Mouse (Mus musculus): ENCODE results near the gene Mamdc2.

Gene Mamdc2

DNA sequence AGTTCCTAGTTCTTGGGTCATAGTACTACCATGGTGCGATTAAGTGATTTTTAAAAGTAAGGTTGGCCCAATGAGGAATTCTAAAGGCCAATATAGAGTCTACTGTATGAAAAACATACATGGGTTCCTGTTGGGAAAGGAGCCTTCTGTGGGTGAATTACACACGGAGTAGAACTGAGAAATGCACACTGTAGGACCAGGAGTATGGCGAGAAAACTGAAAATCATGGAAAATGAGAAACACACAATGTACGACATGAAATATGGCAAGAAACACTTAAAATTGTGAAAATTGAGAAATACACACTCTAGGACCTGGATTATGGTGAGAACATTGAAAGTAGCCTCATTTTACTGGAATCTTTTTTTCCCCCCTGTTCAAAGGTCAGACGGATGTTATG is 91.0 kb downstream of the Mamdc2 start:
- DNase-seq (ENCODE audit: low read depth) = no peak

DNA sequence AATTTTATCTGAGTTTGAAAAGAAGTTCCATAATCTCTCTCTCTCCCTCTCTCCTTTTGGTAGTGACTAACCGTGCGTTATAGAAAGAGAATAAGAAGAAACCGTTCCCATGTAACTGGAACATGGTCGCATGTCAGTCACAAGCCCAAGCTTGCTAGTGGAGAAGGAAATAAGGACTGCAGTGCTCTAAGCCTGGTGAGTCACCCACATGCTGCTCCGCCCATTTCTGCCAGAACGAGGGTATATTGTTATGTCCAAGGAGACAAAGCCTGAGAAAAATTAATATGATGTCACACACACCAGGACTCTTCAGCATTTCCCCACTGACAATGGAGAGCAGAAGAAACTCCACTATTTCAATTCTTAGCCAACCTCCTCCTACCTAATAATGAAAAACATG is 93.5 kb downstream of the Mamdc2 start:
- DNase-seq (ENCODE audit: low read depth) = no peak

- no peak for DNase-seq (ENCODE audit: low read depth)
These were observed 94.3 kb downstream of the Mamdc2 start for GRCm38 (mm10) chr19:23353881-23354401.

GRCm38 (mm10) chr19:23353161-23353560 is 95.1 kb downstream of the Mamdc2 start:
- no peak for DNase-seq (ENCODE audit: low read depth)

GRCm38 (mm10) chr19:23351808-23352491 is 96.3 kb downstream of the Mamdc2 start:
- peak; percentile 66 for DNase-seq (ENCODE audit: low read depth)

DNA sequence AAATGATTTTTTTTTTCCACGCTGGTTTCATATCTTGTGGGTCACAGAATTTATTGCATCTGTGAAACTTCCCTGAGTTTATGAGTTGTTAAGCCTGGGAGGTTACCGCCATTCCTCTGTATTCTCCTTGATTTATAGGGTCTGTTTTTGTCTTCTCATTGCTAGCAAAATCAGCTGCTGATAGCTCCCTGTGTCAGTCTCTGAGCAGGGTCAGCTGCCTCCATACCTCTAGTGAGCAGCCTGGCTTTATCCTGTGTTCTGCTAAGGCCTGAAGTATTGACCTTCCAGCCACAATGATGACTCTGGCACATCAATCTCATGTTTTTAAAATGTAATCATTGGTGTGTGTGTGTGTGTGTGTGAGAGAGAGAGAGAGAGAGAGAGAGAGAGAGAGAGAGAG is 98.3 kb downstream of the Mamdc2 start:
- no peak for DNase-seq (ENCODE audit: low read depth)

- DNase-seq (ENCODE audit: low read depth) = no peak
These were observed 105.5 kb downstream of the Mamdc2 start for GRCm38 (mm10) chr19:23342782-23343181.

DNA sequence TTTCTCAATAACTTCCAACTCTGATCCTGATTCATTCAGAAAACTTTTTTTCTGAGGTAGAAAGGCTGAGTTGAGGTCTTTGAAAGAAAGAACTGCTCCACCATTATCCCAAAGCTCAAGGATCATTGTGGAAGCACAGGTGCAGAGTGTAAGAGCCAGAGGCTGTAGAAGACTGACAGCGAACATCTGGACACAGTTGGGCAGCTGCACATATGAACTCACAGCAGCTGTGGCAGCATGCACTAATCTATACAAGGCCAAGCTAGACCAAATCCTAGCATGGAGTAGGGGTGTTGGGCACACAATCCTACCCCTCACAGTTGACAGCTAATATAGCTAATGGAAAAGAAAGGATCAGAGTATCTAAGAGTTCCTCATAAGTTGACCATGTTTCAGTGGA is 115.4 kb downstream of the Mamdc2 start:
- no peak for DNase-seq (ENCODE audit: low read depth)

DNA sequence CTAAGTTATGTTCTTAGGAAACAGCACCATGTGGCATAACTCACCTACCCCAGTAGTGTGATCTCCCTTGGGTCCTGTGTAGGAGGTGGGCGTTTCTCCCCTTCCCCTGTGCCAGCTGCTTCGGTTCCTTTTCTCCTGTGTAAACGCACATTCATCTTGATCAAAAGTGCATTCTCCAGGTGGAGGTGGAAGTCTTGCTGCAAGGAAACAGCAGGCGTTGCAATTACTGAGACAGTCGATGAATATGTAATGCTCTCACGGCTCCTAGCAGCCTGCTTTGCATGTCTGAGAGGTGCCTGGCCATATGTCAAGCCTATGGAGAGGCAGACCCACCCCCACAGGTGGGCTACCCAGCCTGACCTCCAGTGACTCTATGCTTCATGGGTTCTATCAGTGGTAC is 117.4 kb downstream of the Mamdc2 start:
- DNase-seq (ENCODE audit: low read depth) = no peak

- DNase-seq (ENCODE audit: low read depth) = no peak
These were observed 118.9 kb downstream of the Mamdc2 start for GRCm38 (mm10) chr19:23329346-23329745.

GRCm38 (mm10) chr19:23327056-23327640 is 121.1 kb downstream of the Mamdc2 start:
- DNase-seq (ENCODE audit: low read depth) = peak; percentile 44

DNA sequence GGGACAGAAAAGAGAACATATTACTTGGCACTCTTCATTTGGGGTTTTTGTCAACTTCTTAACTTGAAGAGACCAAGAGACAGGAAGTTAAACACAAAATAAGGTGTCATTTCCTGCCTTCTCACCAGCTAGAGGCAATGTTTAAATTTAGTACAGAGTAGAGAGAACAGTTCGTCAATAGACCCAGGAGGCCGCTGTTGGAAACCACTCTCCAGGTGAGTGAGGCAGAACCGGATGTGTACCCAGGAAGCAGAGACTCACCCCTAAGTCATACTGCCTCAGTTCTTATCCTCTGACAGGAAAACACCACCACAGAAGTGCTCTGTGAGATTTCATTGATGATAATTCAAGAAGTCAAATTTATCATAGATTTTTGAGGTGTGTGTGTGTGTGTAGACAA is 125.1 kb downstream of the Mamdc2 start:
- no peak for DNase-seq (ENCODE audit: low read depth)

DNA sequence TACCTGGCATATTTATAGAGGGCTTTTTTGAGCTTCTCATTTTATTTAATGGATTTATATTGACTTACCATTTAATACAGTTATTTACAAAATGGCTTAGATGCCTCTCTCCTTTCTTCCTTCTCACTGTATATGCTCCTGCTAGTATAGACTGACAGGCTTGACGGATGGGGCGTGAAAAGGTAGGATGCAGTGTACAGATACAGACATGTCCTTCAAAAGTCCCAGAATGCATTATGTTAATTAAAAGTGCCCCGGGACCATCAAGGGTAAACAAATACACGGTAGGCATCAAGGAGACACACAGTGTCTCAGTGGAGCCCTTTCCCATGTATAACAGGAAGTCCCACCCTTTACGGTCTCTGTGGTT is 130.3 kb downstream of the Mamdc2 start:
- DNase-seq (ENCODE audit: low read depth) = no peak

DNA sequence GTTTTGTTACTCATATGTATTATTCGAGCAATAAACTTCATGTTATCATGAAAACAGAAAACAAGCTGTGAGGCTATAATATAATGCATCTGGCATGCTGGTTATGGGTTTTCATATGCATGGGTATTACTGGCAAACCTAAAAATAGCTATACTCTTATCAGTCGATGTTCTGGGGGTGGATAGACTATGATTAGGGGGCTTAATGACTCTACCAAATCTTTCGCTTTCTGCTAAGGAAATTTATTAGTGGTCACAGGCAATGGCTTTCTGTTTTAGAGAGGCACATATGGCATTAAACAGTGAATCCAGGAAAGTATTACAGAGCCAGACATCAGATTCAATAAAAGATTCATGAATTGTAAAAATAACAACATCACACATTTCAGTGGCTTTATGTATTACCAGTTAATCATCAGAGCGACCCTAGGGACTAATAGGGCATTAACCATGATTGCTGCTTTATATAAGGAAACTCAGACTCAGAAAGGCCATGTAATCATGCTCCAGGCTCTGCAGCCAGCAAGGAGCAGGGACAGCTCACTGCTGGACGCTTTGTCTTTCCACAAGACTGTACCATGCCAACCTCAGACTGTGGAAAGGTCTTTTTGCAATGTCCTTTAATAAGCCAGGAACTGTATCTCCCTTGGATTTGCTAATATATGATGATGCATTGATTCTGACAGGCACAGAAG is 130.8 kb downstream of the Mamdc2 start:
- no peak for DNase-seq (ENCODE audit: low read depth)

DNA sequence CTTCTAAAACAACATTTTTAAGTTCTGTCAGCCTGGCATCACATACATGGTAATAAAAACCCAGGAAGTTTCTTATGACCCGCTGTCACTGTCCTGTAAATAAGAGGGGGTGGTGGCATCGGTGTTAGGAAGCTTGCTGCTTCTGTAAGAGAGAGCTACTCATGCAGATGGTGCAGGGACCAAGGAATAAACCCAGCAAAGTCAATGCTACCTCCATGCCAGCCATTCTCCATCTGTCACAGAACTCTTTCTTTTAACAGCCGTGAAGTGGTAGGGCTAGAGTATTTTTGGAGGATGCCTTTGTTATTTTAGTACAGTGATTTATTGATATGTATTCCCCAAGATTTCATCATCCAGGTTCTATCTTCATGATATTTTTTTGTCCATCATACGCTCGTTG is 131.4 kb downstream of the Mamdc2 start:
- no peak for DNase-seq (ENCODE audit: low read depth)

DNA sequence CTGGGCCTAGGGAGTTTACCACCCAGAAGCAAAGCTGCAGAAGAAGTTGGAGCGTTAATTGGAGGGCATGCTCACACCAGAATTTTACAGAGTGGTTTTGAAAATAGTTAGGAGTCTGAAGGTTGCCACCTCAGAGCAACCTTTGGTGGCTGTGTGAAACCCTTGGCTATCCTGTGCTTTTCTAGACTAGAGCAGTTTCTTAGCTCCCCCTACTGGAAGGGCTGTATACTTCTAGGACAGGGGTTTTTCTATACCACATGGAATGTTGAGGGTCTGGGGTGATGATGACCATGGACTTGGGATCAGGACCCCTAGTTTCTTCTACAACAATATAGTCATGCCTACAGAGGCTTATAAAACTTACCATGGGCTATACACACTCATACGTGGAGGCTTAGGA is 138.3 kb downstream of the Mamdc2 start:
- no peak for DNase-seq (ENCODE audit: low read depth)

DNA sequence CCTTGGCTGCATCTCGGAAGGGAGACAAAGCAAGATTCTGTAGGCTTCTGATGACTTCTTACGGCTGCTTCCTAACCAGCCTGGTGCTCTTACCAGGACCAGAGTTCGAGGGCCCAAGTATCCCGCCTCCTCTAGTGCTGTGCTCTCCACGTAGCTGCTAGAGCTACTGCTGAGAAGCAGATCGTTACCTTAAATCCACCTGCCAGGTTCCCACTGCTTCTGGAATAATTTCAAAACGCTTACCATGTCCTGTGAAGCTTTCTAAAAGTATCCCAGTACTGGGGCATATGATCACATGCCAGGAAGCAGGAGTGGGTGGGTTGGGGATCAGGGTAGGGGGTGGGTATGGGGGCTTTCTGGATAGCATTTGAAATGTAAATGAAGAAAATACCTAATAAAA is 141.6 kb downstream of the Mamdc2 start:
- no peak for DNase-seq (ENCODE audit: low read depth)

DNA sequence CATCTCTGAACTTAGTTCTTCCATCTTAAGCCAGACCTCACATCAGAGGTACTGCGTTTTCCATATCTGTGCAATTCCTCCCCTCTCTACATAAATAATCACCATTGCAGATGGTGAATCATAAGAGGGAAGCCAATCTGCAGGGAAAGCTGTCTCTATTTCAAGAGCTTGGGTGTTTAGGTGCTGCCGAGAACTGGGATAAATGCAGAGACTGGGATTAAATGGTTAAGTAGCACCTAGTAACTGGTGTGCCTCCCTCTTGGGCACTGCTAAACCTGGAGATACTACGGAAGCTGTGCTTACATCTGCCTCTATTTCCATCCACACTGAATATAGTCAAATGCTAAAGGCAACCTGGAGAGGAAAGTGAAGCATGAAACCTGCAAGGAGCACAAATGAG is 148.3 kb downstream of the Mamdc2 start:
- DNase-seq (ENCODE audit: low read depth) = no peak

GRCm38 (mm10) chr19:23298917-23299316 is 149.3 kb downstream of the Mamdc2 start:
- DNase-seq (ENCODE audit: low read depth) = no peak

DNA sequence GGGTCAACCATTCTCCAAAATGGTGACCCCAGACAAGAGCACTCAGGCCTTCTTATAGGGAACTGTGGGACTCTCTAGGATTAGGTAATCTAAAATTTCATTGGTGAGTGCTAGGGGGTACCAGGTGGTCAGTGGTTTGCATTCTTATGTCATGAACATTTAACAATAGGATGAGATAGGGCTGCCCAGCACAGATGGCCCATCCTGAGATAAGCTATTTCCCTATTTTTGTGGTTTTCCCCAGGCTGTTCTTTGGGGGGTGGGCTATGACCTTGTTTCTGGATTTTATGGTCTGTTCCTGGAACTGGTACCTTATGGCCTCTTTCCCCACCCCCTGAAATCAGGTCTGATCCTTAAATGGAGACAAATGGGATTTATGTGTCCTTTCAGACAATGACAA is 151.1 kb downstream of the Mamdc2 start:
- no peak for DNase-seq (ENCODE audit: low read depth)

DNA sequence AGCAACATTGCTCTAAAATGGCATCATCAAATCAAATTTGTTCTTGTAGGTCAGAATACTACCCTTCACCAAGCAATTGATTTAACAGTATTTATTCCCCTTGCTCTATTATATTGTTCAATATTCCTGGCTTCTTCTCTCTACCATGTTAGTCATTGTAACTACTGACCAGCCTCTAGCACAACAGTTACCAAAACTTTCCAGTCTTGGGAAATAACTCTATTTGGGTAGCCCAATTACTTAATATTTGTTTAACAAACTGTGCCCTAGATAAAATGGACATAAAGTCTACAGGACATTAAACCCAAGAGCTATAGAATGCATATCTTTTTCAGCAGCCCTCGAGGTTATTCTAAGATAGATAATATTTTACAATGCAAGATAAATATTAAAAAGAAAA is 159.0 kb downstream of the Mamdc2 start:
- DNase-seq (ENCODE audit: low read depth) = no peak

DNA sequence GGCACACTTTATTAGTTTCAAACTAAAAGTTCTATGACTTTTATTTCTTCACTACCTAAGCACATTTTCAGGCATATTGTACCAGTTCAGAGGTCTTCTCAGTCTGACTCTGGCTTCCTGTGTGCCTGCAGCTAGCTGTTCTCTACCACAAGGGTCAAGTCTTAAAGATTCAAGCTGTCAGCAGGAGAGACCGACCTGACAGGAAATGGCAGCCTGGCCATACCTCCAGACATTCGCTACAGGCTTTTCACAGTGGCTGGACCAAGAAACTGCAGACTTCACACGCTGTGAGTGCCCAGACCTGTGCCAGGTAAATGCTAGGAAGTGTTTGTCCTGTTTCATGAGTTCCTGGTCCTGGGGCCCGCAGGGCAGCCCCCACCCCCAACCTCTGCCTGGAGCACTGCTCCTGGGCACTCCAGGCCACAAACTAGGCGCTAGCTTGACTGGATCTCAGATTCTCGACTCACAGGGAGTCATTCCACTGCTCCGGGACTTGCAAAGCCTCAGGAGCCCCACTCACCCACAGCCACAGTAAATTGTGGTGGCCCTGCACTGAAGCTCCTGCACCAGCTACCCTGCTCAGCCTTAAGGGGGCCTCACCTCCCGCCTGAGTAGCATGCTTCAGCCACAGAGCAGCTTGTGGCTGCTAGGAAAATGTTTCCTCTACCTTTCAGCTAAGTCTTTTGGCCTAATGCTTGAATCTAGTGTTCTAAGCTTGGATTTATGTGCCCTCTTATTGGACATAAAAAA is 166.2 kb downstream of the Mamdc2 start:
- no peak for DNase-seq (ENCODE audit: low read depth)

Measured in fibroblast of lung, adult 2 months (primary cell).